Mouse (Mus musculus) ovary, postnatal 36 days (tissue): ENCODE results near the gene Prss33.

Experiments
- DNase-seq: peaks from one replicate; pipeline ENCODE4 v3.0.0; 2022; ENCODE audit warnings: low spot score, mixed read lengths

The Prss33 gene

GRCm38 (mm10) chr17:23825591-23825990, 10.3 kb downstream of the Prss33 start:
- no peak for DNase-seq

GRCm38 (mm10) chr17:23823614-23824013, 12.2 kb downstream of the Prss33 start:
- no peak for DNase-seq

- no peak for DNase-seq
Measured at GRCm38 (mm10) chr17:23823018-23823417, 12.8 kb downstream of the Prss33 start.

- DNase-seq, result no peak
Measured at GRCm38 (mm10) chr17:23822094-23822493, 13.8 kb downstream of the Prss33 start.

- no peak for DNase-seq
Measured at GRCm38 (mm10) chr17:23820731-23821130, 15.1 kb downstream of the Prss33 start.

GRCm38 (mm10) chr17:23819235-23819634, 16.6 kb downstream of the Prss33 start:
- DNase-seq, result no peak

GRCm38 (mm10) chr17:23818579-23818978, 17.3 kb downstream of the Prss33 start:
- no peak for DNase-seq

- no peak for DNase-seq
Measured at GRCm38 (mm10) chr17:23815641-23816040, 20.2 kb downstream of the Prss33 start.

GRCm38 (mm10) chr17:23807918-23808317, 27.9 kb downstream of the Prss33 start:
- no peak for DNase-seq

- DNase-seq, result peak; percentile 46
Measured at GRCm38 (mm10) chr17:23806867-23807266, 29.0 kb downstream of the Prss33 start.

- DNase-seq, result no peak
Measured at GRCm38 (mm10) chr17:23804426-23805085, 31.3 kb downstream of the Prss33 start.

- DNase-seq, result peak; percentile 84
Measured at GRCm38 (mm10) chr17:23803366-23804041, 32.4 kb downstream of the Prss33 start.

GRCm38 (mm10) chr17:23802746-23803365, 33.0 kb downstream of the Prss33 start:
- DNase-seq, result peak; percentile 94

- no peak for DNase-seq
Measured at GRCm38 (mm10) chr17:23801627-23802026, 34.2 kb downstream of the Prss33 start.

- DNase-seq, result no peak
Measured at GRCm38 (mm10) chr17:23797316-23797715, 38.5 kb downstream of the Prss33 start.

- DNase-seq, result no peak
Measured at GRCm38 (mm10) chr17:23795323-23795722, 40.5 kb downstream of the Prss33 start.

- no peak for DNase-seq
Measured at GRCm38 (mm10) chr17:23791079-23791357, 44.8 kb downstream of the Prss33 start.

- DNase-seq, result peak; percentile 72
Measured at GRCm38 (mm10) chr17:23790269-23791078, 45.4 kb downstream of the Prss33 start, which contains the start of gene Srrm2. TSS of gene Srrm2 (plus strand) at chr17:23790532.

- no peak for DNase-seq
Measured at GRCm38 (mm10) chr17:23789749-23790268, 46.0 kb downstream of the Prss33 start.

- DNase-seq, result no peak
Measured at GRCm38 (mm10) chr17:23788973-23789372, 46.9 kb downstream of the Prss33 start.

GRCm38 (mm10) chr17:23786510-23786931, 49.3 kb downstream of the Prss33 start:
- no peak for DNase-seq
